Mouse (Mus musculus) stomach, embryonic 14.5 days (tissue): Measurements from ENCODE around the gene Igsf9. TPM values are rescaled to one million over a fixed set of nuclear protein-coding genes. Genes with fewer than 3 reads are reported as not detected.

Experiments
- ATAC-seq: fragments of 200-750 bp; cut with Nextera tagmentation; 2 replicates; pipeline ENCODE4 v1.8.0; 2017; ENCODE audit warnings: low read depth, moderate TSS enrichment; ENCODE audit not compliant: insufficient number of reproducible peaks, insufficient read depth, low FRiP score
- H3K27ac ChIP-seq: fragments of 300-500 bp; sonication (generic); 2 replicates; pipeline ENCODE4 v1.5.1; 2014; ENCODE audit warnings: mild to moderate bottlenecking, low read length, moderate library complexity, mixed read lengths
- H3K27me3 ChIP-seq: fragments of 300-500 bp; sonication (generic); 2 replicates; pipeline ENCODE4 v1.6.1; 2014; ENCODE audit warnings: low read length, control low read depth, mixed read lengths; ENCODE audit not compliant: control insufficient read depth, insufficient read depth
- H3K36me3 ChIP-seq: fragments of 300-500 bp; sonication (generic); 2 replicates; pipeline ENCODE4 v1.6.1; 2014; ENCODE audit warnings: mild to moderate bottlenecking, control low read depth, low read length, moderate library complexity, mixed read lengths; ENCODE audit not compliant: control insufficient read depth, insufficient read depth
- H3K4me1 ChIP-seq: fragments of 300-500 bp; sonication (generic); 2 replicates; pipeline ENCODE4 v1.6.1; 2014; ENCODE audit warnings: low read length, control low read depth, mixed read lengths; ENCODE audit not compliant: control insufficient read depth, insufficient read depth
- H3K4me2 ChIP-seq: fragments of 300-500 bp; sonication (generic); replicated peaks from 2 replicates; pipeline ENCODE4 v1.6.1; 2014; ENCODE audit warnings: low read depth, low read length, control low read depth
- H3K4me3 ChIP-seq: fragments of 300-500 bp; sonication (generic); 2 replicates; pipeline ENCODE4 v1.5.1; 2014; ENCODE audit warnings: low read depth, low read length, control low read depth
- H3K9ac ChIP-seq: fragments of 300-500 bp; sonication (generic); replicated peaks from 2 replicates; pipeline ENCODE4 v1.6.1; 2014; ENCODE audit warnings: low read depth, mild to moderate bottlenecking, control low read depth, low read length, moderate library complexity, mixed read lengths
- H3K9me3 ChIP-seq: fragments of 300-500 bp; sonication (generic); 2 replicates; pipeline ENCODE4 v1.6.1; 2016; ENCODE audit warnings: low read depth, low read length, control low read depth; ENCODE audit not compliant: control insufficient read depth
- WGBS: fragments of 180-500 bp; shearing (Covaris S2); extraction: QIAGEN DNeasy Blood & Tissue Kit; methylation state at CpG from one replicate; pipeline ENCODE4 v1.1.7; 2014; 5-methylcytosine and 5-hydroxymethylcytosine counted together
- polyA plus RNA-seq: library from polyadenylated mRNA; unstranded; fragments of >200 nt; fragmentation: Nextera tagmentation; extraction: Ambion mirVana; gene quantifications from 2 replicates; pipeline ENCODE4 v1.2.1, GENCODE M21; 2014

Igsf9 gene
- polyA plus RNA-seq, 1 experiment from 2014 or later: 48.1 TPM

DNA sequence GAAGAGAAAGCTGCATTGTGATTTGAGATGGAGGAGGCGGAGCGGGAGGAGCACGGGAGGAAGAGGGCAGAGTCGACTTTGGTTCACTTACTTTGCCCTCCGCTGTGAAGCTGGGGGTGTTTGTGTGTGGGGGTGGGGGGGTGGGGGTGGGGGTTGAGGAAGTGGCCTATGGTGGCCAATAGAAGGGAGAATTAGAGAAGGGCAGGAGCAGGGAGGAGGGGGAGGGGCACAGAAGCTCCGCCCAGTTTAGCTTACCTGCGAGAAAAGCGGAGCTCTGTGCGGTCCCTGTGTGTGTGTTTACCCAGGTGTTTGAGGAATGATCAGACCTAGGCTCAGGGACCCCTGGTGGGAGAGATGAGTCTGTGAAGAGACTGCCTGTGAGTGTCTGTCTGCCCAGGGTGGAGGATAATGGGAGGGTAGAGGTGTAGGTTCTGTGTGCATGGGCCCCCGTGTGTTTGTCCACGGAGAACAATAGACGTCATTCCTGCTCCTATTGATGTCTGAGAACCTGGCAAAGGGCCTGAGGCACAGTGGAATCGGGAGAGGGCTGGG, 28.9 kb downstream of the Igsf9 start:
- Histone ChIP-seq H3K4me2 (no peak overlapping the region), H3K9ac (no peak overlapping the region), H3K9me3 (no peaks in the 10 kb centered on the region), H3K4me3 (no peak overlapping the region), H3K4me1 (peaks cover 16% of the 10 kb centered on the region; the same call in 1 of the 2 replicates), H3K36me3 (peaks cover 15% of the 10 kb centered on the region), H3K27me3 (no peaks in the 10 kb centered on the region), H3K27ac (peak overlapping the region; percentile 46; the same call in 1 of the 2 replicates)
- peak; percentile 66 for ATAC-seq
- WGBS: 31% methylated on average over 13 of the region's 13 CpGs

GRCm38 (mm10) chr1:172512962-172513361, 31.4 kb downstream of the Igsf9 start:
- Histone ChIP-seq H3K27ac (peak overlapping the region; percentile 59; the same call in 1 of the 2 replicates), H3K36me3 (peaks cover under 1% of the 10 kb centered on the region; the same call in 1 of the 2 replicates), H3K4me2 (peak overlapping the region; percentile 22; the same call in 1 of the 2 replicates), H3K27me3 (no peaks in the 10 kb centered on the region), H3K4me3 (no peak overlapping the region), H3K9me3 (no peaks in the 10 kb centered on the region; the same call in 1 of the 2 replicates), H3K4me1 (peaks cover 16% of the 10 kb centered on the region; the same call in 1 of the 2 replicates), H3K9ac (no peak overlapping the region)
- no peak for ATAC-seq
- 21% methylated on average over 13 of the region's 13 CpGs for WGBS

- Histone ChIP-seq H3K4me3 (no peak overlapping the region), H3K9me3 (no peaks in the 10 kb centered on the region; the same call in 1 of the 2 replicates), H3K27me3 (no peaks in the 10 kb centered on the region), H3K9ac (no peak overlapping the region), H3K4me1 (peaks cover 16% of the 10 kb centered on the region; the same call in 1 of the 2 replicates), H3K4me2 (no peak overlapping the region; the same call in 1 of the 2 replicates), H3K27ac (peak overlapping the region; percentile 59; the same call in 1 of the 2 replicates), H3K36me3 (no peaks in the 10 kb centered on the region)
- WGBS: 66% methylated on average over 17 of the region's 17 CpGs
- no peak for ATAC-seq
Measured at GRCm38 (mm10) chr1:172513525-172514212, 32.1 kb downstream of the Igsf9 start.

DNA sequence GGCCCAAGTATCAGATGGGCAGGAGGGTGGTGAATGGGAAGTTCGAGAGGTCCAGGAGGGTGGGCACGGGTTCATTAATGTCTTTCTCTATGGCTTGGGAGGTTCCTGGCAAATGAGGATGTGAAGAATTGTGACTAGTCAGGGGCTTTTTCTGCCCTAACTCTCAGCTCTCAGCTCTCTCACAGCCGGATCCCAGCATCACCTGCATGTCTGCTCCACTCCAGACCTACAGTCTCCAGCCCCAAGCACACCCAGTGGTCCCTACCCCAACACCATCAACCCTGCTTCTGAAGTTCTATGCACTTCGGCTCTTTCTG, 32.6 kb downstream of the Igsf9 start:
- Histone ChIP-seq H3K4me1 (peaks cover 16% of the 10 kb centered on the region; the same call in 1 of the 2 replicates), H3K36me3 (no peaks in the 10 kb centered on the region), H3K9ac (no peak overlapping the region), H3K4me2 (no peak overlapping the region), H3K9me3 (no peaks in the 10 kb centered on the region; the same call in 1 of the 2 replicates), H3K27me3 (no peaks in the 10 kb centered on the region), H3K27ac (0 out of 2 replicates have a peak overlapping the region, but pooled peaks have one; percentile 41), H3K4me3 (no peak overlapping the region)
- ATAC-seq: no peak
- 68% methylated on average over 4 of the region's 4 CpGs for WGBS

- Histone ChIP-seq H3K36me3 (no peaks in the 10 kb centered on the region), H3K9ac (no peak overlapping the region), H3K4me2 (no peak overlapping the region), H3K27me3 (no peaks in the 10 kb centered on the region), H3K9me3 (no peaks in the 10 kb centered on the region; the same call in 1 of the 2 replicates), H3K4me1 (peaks cover 16% of the 10 kb centered on the region; the same call in 1 of the 2 replicates), H3K27ac (0 out of 2 replicates have a peak overlapping the region, but pooled peaks have one; percentile 41), H3K4me3 (no peak overlapping the region)
- ATAC-seq: no peak
- 77% methylated on average over 7 of the region's 7 CpGs for WGBS
Measured at GRCm38 (mm10) chr1:172514551-172515268, 33.1 kb downstream of the Igsf9 start.

- ATAC-seq: no peak
- no peaks in the 10 kb centered on the region for H3K36me3 ChIP-seq
- H3K27me3 ChIP-seq: no peaks in the 10 kb centered on the region
- H3K4me1 ChIP-seq: peaks cover 23% of the 10 kb centered on the region
- no peaks in the 10 kb centered on the region; the same call in 1 of the 2 replicates for H3K9me3 ChIP-seq
- no peak overlapping the region for H3K27ac ChIP-seq
- H3K9ac ChIP-seq: no peak overlapping the region
- H3K4me3 ChIP-seq: no peak overlapping the region
- H3K4me2 ChIP-seq: no peak overlapping the region
- WGBS: 76% methylated on average over 1 of the region's 1 CpGs
Measured at GRCm38 (mm10) chr1:172515396-172515795, 33.8 kb downstream of the Igsf9 start.

- Histone ChIP-seq H3K27ac (no peak overlapping the region), H3K27me3 (no peaks in the 10 kb centered on the region), H3K4me2 (no peak overlapping the region), H3K4me3 (no peak overlapping the region), H3K4me1 (peaks cover 22% of the 10 kb centered on the region), H3K9me3 (no peaks in the 10 kb centered on the region; the same call in 1 of the 2 replicates), H3K36me3 (no peaks in the 10 kb centered on the region), H3K9ac (no peak overlapping the region)
- ATAC-seq: no peak
- WGBS: 79% methylated on average over 4 of the region's 4 CpGs
Measured at GRCm38 (mm10) chr1:172518013-172518412, 36.4 kb downstream of the Igsf9 start.

DNA sequence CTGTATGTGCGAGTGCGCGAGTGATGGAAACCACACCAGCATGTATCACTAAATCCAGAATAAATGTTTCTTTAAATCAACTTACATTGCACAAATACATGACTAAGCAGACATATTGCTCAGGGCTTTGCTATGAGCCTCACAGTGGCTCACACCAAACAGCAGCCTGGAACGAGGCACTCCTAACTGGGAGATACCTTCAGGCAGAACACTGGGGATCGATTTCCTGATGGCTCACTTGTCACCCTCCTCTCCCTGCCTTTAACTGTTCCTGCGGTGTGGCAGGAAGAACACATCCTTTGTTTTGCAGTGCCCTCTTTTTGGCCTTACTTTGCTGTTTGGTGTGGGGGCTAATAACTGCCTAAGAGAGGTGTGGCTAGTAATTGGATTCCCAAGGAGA, 38.1 kb downstream of the Igsf9 start:
- Histone ChIP-seq H3K9me3 (no peaks in the 10 kb centered on the region; the same call in 1 of the 2 replicates), H3K4me2 (no peak overlapping the region), H3K4me1 (peaks cover 16% of the 10 kb centered on the region), H3K9ac (no peak overlapping the region), H3K27me3 (no peaks in the 10 kb centered on the region), H3K27ac (no peak overlapping the region), H3K36me3 (no peaks in the 10 kb centered on the region), H3K4me3 (no peak overlapping the region)
- WGBS: 56% methylated on average over 6 of the region's 6 CpGs
- ATAC-seq: no peak
